Mouse (Mus musculus) heart, embryonic 11.5 days (tissue): Measurements from ENCODE around the gene Cebpz. TPM values are rescaled to one million over a fixed set of nuclear protein-coding genes. Genes with fewer than 3 reads are reported as not detected.

Experiments used
- ATAC-seq: fragments of 200-750 bp; cut with Nextera tagmentation; replicated peaks from 2 replicates; pipeline ENCODE4 v1.8.0; 2017; ENCODE audit warnings: moderate library complexity; ENCODE audit not compliant: insufficient number of reproducible peaks, low FRiP score, low TSS enrichment
- H3K27ac ChIP-seq: fragments of 300-500 bp; sonication (generic); 2 replicates; pipeline ENCODE4 v1.5.1; 2014; ENCODE audit warnings: mild to moderate bottlenecking, low read depth, low read length
- H3K27me3 ChIP-seq: fragments of 300-500 bp; sonication (generic); 2 replicates; pipeline ENCODE4 v1.6.1; 2014; ENCODE audit warnings: mild to moderate bottlenecking, low read length, mixed read lengths; ENCODE audit not compliant: control insufficient read depth, insufficient read depth
- H3K36me3 ChIP-seq: fragments of 300-500 bp; sonication (generic); 2 replicates; pipeline ENCODE4 v1.6.1; 2014; ENCODE audit warnings: mild to moderate bottlenecking, low read length, moderate library complexity, mixed read lengths; ENCODE audit not compliant: control insufficient read depth, insufficient read depth
- H3K4me1 ChIP-seq: fragments of 300-500 bp; sonication (generic); 2 replicates; pipeline ENCODE4 v1.6.1; 2014; ENCODE audit warnings: low read length; ENCODE audit not compliant: control insufficient read depth, insufficient read depth
- H3K4me2 ChIP-seq: fragments of 300-500 bp; sonication (generic); 2 replicates; pipeline ENCODE4 v1.6.1; 2014; ENCODE audit warnings: mild to moderate bottlenecking, moderate library complexity
- H3K4me3 ChIP-seq: fragments of 300-500 bp; sonication (generic); 2 replicates; pipeline ENCODE4 v1.5.1; 2014; ENCODE audit warnings: low read depth, low read length
- H3K9ac ChIP-seq: fragments of 300-500 bp; sonication (generic); 2 replicates; pipeline ENCODE4 v1.6.1; 2014; ENCODE audit warnings: mild to moderate bottlenecking, low read depth, low read length, moderate library complexity
- H3K9me3 ChIP-seq: fragments of 300-500 bp; sonication (generic); replicated peaks from 2 replicates; pipeline ENCODE4 v1.6.1; 2016; ENCODE audit warnings: low read length; ENCODE audit not compliant: control insufficient read depth
- WGBS: fragments of 180-500 bp; shearing (Covaris S2); extraction: QIAGEN DNeasy Blood & Tissue Kit; methylation state at CpG from one replicate; pipeline ENCODE4 v1.1.7; 2014; ENCODE audit not compliant: insufficient replicate concordance; 5-methylcytosine and 5-hydroxymethylcytosine counted together
- polyA plus RNA-seq: library from polyadenylated mRNA; unstranded; fragments of >200 nt; fragmentation: Nextera tagmentation; extraction: Ambion mirVana; gene quantifications from 2 replicates; pipeline ENCODE4 v1.2.1, GENCODE M21; 2014

The Cebpz gene
- polyA plus RNA-seq, 1 experiment from 2014 or later: 41.3 TPM

DNA sequence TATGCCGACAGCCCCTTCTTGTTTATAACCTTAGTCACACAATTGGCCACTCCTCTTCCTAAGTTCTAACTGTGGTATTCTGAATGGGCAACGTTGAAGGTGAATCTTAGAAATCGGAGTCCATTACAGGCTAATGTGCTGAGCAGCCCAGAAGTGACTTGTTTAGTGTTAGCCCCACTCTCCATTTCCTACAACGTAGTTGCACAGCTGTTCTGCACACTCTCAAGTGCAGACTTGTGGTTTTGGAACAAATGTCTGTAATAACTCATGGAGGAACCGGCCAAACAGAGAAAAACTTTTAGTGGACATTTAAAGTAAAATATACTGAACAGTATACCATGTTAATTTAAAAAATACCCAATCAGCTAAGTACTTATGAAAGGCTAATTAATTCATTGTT, 15.2 kb upstream of the Cebpz start:
- H3K9ac ChIP-seq: no peak overlapping the region
- ATAC-seq: no peak
- H3K9me3 ChIP-seq: no peaks in the 10 kb centered on the region
- peaks cover 27% of the 10 kb centered on the region for H3K36me3 ChIP-seq
- whole genome bisulfite sequencing: 91% methylated on average over 5 of the region's 5 CpGs
- H3K27ac ChIP-seq: no peak overlapping the region
- H3K27me3 ChIP-seq: no peaks in the 10 kb centered on the region
- no peak overlapping the region for H3K4me2 ChIP-seq
- H3K4me1 ChIP-seq: no peaks in the 10 kb centered on the region
- no peak overlapping the region for H3K4me3 ChIP-seq

DNA sequence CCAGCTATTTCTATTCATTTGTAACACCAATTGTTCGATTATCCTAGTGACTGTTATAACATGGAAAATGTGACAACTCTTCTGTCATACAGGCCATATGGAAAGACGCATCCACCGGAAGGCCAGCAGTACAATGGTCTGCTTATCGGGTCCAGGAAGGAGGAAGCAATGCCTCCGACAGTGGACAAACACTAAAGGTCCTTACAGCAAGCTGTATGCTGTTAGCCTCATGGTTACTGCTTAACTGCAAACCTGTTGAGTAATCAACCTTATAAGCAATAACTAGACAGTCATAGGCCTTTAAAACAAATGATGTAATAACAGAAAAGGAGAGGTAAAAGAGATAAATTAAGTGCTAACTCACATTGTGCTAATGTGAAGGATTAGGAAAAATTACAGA, 14.4 kb upstream of the Cebpz start:
- Histone ChIP-seq H3K4me2 (no peak overlapping the region), H3K4me3 (no peak overlapping the region), H3K27me3 (no peaks in the 10 kb centered on the region), H3K36me3 (peaks cover 23% of the 10 kb centered on the region), H3K9me3 (no peaks in the 10 kb centered on the region), H3K27ac (no peak overlapping the region), H3K4me1 (no peaks in the 10 kb centered on the region), H3K9ac (no peak overlapping the region)
- no peak for ATAC-seq
- 85% methylated on average over 5 of the region's 5 CpGs for WGBS

- no peak for ATAC-seq
- Histone ChIP-seq H3K9ac (no peak overlapping the region), H3K36me3 (peaks cover 5% of the 10 kb centered on the region; the same call in 1 of the 2 replicates), H3K4me3 (no peak overlapping the region), H3K27ac (no peak overlapping the region), H3K27me3 (no peaks in the 10 kb centered on the region), H3K4me2 (no peak overlapping the region), H3K4me1 (no peaks in the 10 kb centered on the region), H3K9me3 (no peaks in the 10 kb centered on the region)
- whole genome bisulfite sequencing: 66% methylated on average over 11 of the region's 11 CpGs
Measured at GRCm38 (mm10) chr17:78942579-78942978, 5.7 kb upstream of the Cebpz start.

DNA sequence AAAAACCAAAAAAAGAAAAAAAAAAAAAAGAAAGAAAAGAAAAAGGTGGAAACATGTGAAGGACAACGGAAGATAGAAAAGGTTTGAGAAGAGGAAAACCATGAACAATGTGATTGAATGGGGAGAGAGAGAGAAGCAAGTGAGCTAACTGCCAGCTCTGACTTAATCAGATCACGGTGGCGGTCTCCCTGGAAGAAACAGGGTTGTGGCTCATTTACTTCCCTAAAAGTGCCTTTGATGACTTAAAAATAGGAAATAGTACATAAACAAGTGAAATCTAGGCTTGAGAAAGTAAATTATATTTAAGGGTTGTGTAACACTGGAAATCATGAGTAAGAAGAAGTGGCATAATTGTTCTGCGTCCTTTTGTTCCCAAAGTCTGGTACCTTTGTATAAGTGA, 2.1 kb upstream of the Cebpz start:
- H3K4me2 ChIP-seq: no peak overlapping the region
- ATAC-seq: no peak
- H3K9ac ChIP-seq: no peak overlapping the region
- H3K4me3 ChIP-seq: no peak overlapping the region
- no peaks in the 10 kb centered on the region for H3K27me3 ChIP-seq
- no peaks in the 10 kb centered on the region for H3K9me3 ChIP-seq
- H3K4me1 ChIP-seq: peaks cover 4% of the 10 kb centered on the region; the same call in 1 of the 2 replicates
- H3K36me3 ChIP-seq: peaks cover 6% of the 10 kb centered on the region; the same call in 1 of the 2 replicates
- WGBS: 96% methylated on average over 4 of the region's 4 CpGs
- H3K27ac ChIP-seq: no peak overlapping the region

- H3K9ac ChIP-seq: peak overlapping the region; percentile 84
- H3K9me3 ChIP-seq: no peaks in the 10 kb centered on the region
- H3K4me1 ChIP-seq: peaks cover 4% of the 10 kb centered on the region; the same call in 1 of the 2 replicates
- H3K27ac ChIP-seq: no peak overlapping the region
- H3K4me2 ChIP-seq: peak overlapping the region; percentile 83
- H3K27me3 ChIP-seq: no peaks in the 10 kb centered on the region
- H3K36me3 ChIP-seq: peaks cover 5% of the 10 kb centered on the region; the same call in 1 of the 2 replicates
- ATAC-seq: no peak
- H3K4me3 ChIP-seq: peak overlapping the region; percentile 90
- WGBS: 10% methylated on average over 26 of the region's 26 CpGs
Measured at GRCm38 (mm10) chr17:78937229-78937853, 475 bp upstream of the Cebpz start.

- peaks cover 4% of the 10 kb centered on the region; the same call in 1 of the 2 replicates for H3K4me1 ChIP-seq
- peak overlapping the region; percentile 84 for H3K9ac ChIP-seq
- no peaks in the 10 kb centered on the region for H3K27me3 ChIP-seq
- 73% methylated on average over 2 of the region's 2 CpGs for WGBS
- no peaks in the 10 kb centered on the region for H3K9me3 ChIP-seq
- H3K27ac ChIP-seq: no peak overlapping the region
- peak overlapping the region; percentile 90 for H3K4me3 ChIP-seq
- peaks cover 15% of the 10 kb centered on the region for H3K36me3 ChIP-seq
- ATAC-seq: no peak
- H3K4me2 ChIP-seq: peak overlapping the region; percentile 83
Measured at GRCm38 (mm10) chr17:78935857-78936256, 1.0 kb downstream of the Cebpz start.

DNA sequence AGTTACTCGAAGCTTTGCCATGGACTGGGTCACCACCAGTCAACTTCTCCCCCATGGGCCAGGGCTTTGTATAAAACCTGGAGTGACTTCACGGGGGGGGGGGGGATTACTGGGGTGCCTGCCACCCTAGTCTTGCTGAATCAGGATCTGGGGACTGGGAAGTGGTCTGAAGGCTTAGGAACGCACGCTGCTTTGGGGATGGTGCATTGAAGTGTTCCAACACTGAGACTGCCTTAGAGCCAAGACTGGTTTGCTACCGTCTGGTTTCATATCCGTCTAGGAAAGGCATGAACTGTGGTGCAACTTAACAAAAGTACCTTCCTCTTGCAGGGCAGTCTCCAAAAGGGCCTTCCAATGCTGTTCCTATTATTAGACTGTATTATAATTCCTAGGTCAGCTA, 19.2 kb downstream of the Cebpz start:
- Histone ChIP-seq H3K4me3 (no peak overlapping the region; the same call in 1 of the 2 replicates), H3K36me3 (peaks cover 12% of the 10 kb centered on the region), H3K9me3 (no peaks in the 10 kb centered on the region), H3K27ac (no peak overlapping the region), H3K4me1 (no peaks in the 10 kb centered on the region), H3K4me2 (peak overlapping the region; percentile 84), H3K27me3 (no peaks in the 10 kb centered on the region), H3K9ac (no peak overlapping the region)
- ATAC-seq: no peak
- WGBS: 56% methylated on average over 6 of the region's 6 CpGs

DNA sequence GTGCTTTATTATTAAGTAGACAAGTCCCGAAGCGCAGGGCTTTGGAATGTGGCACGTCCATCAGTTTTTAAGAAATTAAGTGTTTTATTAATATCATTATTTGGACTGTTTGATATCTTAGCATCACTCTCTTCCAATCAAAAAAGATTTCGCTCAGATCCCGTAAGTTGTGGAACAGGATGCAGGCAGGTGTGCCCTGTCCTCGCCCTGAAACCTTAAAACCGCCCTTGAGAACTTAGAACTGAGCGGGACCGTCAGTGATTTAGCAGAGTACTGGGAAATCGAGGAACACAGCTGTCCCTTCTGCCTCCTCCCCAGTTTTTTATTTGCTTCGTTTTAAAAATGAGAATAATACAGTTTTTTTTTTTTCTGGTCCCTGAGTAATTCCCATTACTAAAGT, 20.0 kb downstream of the Cebpz start:
- Histone ChIP-seq H3K27me3 (no peaks in the 10 kb centered on the region), H3K9me3 (no peaks in the 10 kb centered on the region), H3K4me3 (peak overlapping the region; percentile 67), H3K9ac (peak overlapping the region; percentile 83), H3K36me3 (peaks cover 12% of the 10 kb centered on the region), H3K27ac (peak overlapping the region; percentile 86), H3K4me2 (peak overlapping the region; percentile 84), H3K4me1 (no peaks in the 10 kb centered on the region)
- 3% methylated on average over 11 of the region's 11 CpGs for WGBS
- ATAC-seq: no peak

- Histone ChIP-seq H3K9me3 (no peaks in the 10 kb centered on the region), H3K36me3 (peaks cover 9% of the 10 kb centered on the region), H3K4me2 (peak within 1 kb of the TSS; percentile 84), H3K27me3 (no peaks in the 10 kb centered on the region), H3K4me3 (peak within 1 kb of the TSS; percentile 67), H3K27ac (peak within 1 kb of the TSS; percentile 86), H3K9ac (peak within 1 kb of the TSS; percentile 83), H3K4me1 (no peaks in the 10 kb centered on the region)
- peak; percentile 94 for ATAC-seq
- under 1% methylated on average over 37 of the region's 37 CpGs for WGBS
Measured at GRCm38 (mm10) chr17:78916369-78916813, 20.5 kb downstream of the Cebpz start, which contains the start of gene Cebpzos. Gene Cebpzos (plus strand): TSS chr17:78916500.
